Mouse (Mus musculus): ENCODE measurements at regions not wholly inside any gene's neighbourhood (a gene's known extent, or its start where the extent isn't known, plus 50 kb on each side); places are given as distances from the start of the nearest gene placed in this dataset.

DNA sequence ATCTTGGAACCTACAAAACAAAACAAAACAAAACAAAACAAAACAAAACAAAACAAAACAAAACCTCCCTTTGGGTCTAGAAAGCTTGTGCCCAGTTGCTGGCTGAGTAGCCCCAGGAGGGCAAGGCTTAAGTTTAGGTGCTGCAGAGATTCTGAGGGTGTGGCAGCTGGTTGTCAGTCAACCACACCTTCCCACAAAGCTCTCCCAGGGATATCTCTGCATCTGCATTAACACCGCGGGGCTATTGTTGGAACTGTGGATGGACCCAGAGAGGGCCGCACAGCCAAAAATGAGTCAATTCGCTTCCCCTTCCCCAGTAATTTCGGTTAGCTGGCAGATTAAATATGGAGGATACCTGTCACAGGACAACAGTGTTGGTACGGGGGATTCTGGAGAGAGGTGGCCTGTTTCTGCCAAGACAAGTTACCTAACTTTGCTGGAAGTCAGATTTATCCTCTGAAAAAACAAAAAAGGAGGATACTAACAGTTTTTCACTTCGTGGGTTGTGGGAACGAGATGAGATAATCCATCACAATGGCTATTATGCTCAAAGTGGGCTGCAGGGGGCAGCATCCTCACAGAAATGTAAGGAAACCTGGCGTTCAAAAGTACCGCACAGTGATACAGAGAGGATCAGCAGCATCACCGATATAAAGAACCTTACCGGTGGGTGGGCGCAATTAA is 96.7 kb downstream of the 1500009L16Rik start:
- H3K4me1 ChIP-seq (ENCODE audit: control insufficient read depth, insufficient read depth, insufficient read length, low read length), result no peaks in the 10 kb centered on the region
- H3K4me3 ChIP-seq (ENCODE audit: insufficient read depth, low read depth, low read length), result no peak overlapping the region
- no peak overlapping the region for H3K27ac ChIP-seq (replicated peaks; ENCODE audit: low read depth, low read length)

DNA sequence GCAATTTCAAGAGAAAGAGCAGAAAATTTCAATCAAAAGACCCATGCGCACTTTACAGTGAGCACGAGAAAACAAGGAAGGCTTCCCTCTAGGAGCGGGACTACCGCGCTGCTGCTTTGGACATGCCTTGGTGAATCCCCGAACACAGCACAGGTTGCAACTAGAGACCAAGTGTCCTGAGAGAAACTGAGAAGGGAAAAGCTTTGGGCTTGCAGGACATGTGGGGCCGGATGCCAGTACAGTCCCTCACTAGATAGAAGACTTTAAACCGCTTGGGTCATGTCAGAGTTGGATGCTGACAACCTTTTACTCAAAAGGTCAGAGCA is 97.2 kb downstream of the 1500009L16Rik start:
- Histone ChIP-seq H3K27ac (replicated peaks; ENCODE audit: low read depth, low read length) (no peak overlapping the region), H3K4me3 (ENCODE audit: insufficient read depth, low read depth, low read length) (no peak overlapping the region), H3K4me1 (ENCODE audit: control insufficient read depth, insufficient read depth, insufficient read length, low read length) (no peaks in the 10 kb centered on the region)

DNA sequence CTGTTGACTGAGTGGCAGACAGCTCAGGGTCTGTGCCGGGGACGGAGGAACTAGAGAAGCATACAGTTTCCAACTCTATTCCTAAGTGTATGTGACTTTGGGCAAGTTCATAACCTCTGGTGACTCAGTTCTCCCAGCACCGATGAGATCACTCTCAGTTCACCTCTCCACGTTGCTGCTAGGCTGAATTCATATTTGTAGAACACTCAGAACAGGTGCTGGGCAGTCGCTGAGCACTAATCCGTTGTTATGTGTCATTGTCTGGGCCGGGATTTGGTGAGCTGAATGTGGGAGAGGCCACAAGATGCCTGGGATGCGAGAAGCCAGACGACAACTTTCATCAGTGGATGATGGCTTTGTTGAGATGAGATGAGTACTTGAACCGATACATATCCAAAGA is 98.4 kb downstream of the 1500009L16Rik start:
- Histone ChIP-seq H3K27ac (replicated peaks; ENCODE audit: low read depth, low read length) (no peak overlapping the region), H3K4me3 (ENCODE audit: insufficient read depth, low read depth, low read length) (no peak overlapping the region)

DNA sequence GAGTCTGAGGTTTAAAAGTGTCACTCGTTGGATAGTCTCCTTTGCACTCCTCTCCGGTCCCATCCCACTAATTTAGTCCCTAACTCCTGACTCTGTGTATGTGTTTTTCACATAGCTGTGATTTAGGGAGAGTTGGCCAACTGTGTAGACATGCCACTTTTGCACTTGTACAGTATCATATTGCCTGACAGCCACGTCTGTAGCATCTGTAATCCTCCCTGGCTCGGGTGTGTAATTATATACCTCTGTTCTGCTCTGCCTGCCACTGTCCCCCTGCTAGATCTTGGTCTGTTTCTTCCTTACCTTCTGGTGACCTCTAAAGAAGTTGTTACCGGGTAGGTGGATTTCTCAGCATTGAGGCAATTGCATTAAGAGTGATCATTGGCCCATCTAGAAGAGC is 103.4 kb downstream of the 1500009L16Rik start:
- H3K27ac ChIP-seq (replicated peaks; ENCODE audit: low read depth, low read length), result no peak overlapping the region
- no peaks in the 10 kb centered on the region for H3K4me1 ChIP-seq (ENCODE audit: control insufficient read depth, insufficient read depth, insufficient read length, low read length)
- H3K4me3 ChIP-seq (ENCODE audit: insufficient read depth, low read depth, low read length), result no peak overlapping the region

More for the DNA sequence above, 98.4 kb downstream of the 1500009L16Rik start:
- no peaks in the 10 kb centered on the region for H3K4me1 ChIP-seq (ENCODE audit: control insufficient read depth, insufficient read depth, insufficient read length, low read length)

DNA sequence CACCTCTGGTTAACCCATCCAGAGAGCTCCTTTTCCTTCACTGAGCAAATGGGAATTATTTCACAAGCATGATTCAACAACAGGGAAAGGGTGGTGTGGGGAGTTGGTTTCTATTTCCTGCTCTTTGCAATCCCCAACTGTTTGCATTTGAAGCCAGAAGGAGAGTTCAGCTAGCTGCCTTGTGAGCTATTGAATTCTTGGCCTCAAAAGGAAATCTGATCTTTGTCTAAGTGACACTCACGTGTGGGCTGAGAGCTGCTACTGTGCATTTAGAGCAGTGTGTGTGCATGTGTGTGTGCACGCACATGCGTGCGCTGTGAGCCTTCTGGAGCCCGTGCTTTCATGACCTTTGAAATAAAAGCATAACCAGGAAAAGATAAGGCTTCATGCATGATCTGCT is 113.7 kb downstream of the 1500009L16Rik start:
- no peak overlapping the region for H3K27ac ChIP-seq (replicated peaks; ENCODE audit: low read depth, low read length)
- 0 out of 2 replicates have a peak, but pooled peaks cover 2% of the 10 kb centered on the region for H3K4me1 ChIP-seq (ENCODE audit: control insufficient read depth, insufficient read depth, insufficient read length, low read length)
- H3K4me3 ChIP-seq (ENCODE audit: insufficient read depth, low read depth, low read length), result no peak overlapping the region

DNA sequence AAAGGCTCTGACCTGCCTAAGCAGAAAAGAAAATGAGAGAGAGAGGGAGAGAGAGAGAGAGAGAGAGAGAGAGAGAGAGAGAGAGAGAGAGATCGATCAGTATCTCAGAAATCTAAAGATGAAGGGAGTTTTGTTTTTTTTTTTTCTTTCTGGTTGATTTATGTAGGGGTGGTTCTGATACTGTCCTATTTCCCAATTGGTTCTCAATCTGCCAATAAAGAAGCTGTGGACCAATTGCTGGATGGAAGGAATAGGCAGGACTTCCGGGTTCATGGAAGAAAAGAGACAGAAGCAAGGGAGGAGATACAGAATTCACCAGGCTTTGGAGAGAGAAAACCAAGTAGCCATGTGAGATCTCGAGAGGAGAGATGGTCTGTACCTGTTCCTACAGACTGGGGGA is 117.6 kb downstream of the 1500009L16Rik start:
- no peak overlapping the region for H3K4me3 ChIP-seq (ENCODE audit: insufficient read depth, low read depth, low read length)

DNA sequence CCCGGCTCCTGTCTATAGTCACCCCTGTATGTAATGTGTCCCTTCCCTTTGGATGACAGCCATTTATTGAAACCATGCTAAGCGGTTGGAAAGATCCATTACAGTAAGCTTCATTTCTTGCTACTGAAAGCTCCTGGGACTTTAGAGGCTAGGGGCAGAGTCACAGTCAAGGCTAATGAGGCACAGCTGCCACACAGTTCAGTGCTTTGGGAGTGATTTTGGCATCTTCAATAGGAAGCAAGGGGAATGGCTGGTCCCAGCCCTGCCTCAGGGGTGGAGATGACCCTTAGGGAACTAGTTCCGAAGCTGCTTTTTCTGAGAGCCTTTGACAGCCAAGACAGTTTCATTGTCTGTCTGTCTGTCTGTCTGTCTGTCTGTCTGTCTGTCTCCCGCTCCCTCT is 128.2 kb downstream of the 1500009L16Rik start:
- H3K4me3 ChIP-seq (ENCODE audit: insufficient read depth, low read depth, low read length), result no peak overlapping the region
- 0 out of 2 replicates have a peak, but pooled peaks cover 3% of the 10 kb centered on the region for H3K4me1 ChIP-seq (ENCODE audit: control insufficient read depth, insufficient read depth, insufficient read length, low read length)
- no peak overlapping the region for H3K27ac ChIP-seq (replicated peaks; ENCODE audit: low read depth, low read length)

More for the DNA sequence above, 117.6 kb downstream of the 1500009L16Rik start:
- H3K4me1 ChIP-seq (ENCODE audit: control insufficient read depth, insufficient read depth, insufficient read length, low read length), result 0 out of 2 replicates have a peak, but pooled peaks cover 2% of the 10 kb centered on the region
- H3K27ac ChIP-seq (replicated peaks; ENCODE audit: low read depth, low read length), result no peak overlapping the region

DNA sequence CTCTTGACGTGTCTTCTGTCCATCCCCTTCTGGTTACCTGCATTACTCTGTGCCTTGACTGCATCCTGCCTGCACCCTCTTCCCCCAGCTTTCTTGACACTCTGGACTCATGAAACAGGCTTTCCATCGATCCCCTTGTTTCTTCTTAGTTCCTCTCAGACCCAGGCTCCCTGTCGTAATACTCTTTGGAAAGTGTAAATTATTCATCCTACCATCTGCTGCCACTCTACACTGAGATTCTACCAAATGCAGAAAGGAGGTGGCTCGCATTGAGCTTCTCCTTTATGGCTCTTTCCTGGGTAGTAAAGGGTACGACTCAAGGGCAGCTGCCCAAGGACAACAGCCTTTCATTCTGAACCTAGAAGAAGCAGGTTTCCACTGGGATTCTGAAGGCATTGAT is 129.5 kb downstream of the 1500009L16Rik start:
- Histone ChIP-seq H3K27ac (replicated peaks; ENCODE audit: low read depth, low read length) (no peak overlapping the region), H3K4me3 (ENCODE audit: insufficient read depth, low read depth, low read length) (no peak overlapping the region), H3K4me1 (ENCODE audit: control insufficient read depth, insufficient read depth, insufficient read length, low read length) (0 out of 2 replicates have a peak, but pooled peaks cover 5% of the 10 kb centered on the region)

DNA sequence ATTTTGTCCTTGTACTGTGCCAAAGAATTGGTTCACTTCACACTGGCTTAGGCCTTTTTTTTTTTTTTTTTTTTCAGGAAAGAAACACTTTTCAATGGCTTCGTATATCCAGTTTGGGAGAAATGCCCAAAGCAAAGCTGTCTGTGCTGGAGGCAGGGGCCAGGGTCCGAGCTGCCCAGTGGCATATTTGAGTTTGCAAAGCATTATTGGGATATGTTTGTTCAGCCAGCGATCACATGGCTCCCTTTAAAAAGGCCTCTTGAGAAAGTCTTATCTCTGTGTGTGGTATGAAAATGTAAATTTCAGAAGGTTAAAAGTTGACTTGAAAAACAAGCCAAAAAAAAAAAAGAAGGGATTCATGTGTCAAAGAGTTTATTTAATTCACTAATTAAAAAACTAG is 130.1 kb downstream of the 1500009L16Rik start:
- Histone ChIP-seq H3K4me1 (ENCODE audit: control insufficient read depth, insufficient read depth, insufficient read length, low read length) (0 out of 2 replicates have a peak, but pooled peaks cover 5% of the 10 kb centered on the region), H3K27ac (replicated peaks; ENCODE audit: low read depth, low read length) (no peak overlapping the region), H3K4me3 (ENCODE audit: insufficient read depth, low read depth, low read length) (no peak overlapping the region)

DNA sequence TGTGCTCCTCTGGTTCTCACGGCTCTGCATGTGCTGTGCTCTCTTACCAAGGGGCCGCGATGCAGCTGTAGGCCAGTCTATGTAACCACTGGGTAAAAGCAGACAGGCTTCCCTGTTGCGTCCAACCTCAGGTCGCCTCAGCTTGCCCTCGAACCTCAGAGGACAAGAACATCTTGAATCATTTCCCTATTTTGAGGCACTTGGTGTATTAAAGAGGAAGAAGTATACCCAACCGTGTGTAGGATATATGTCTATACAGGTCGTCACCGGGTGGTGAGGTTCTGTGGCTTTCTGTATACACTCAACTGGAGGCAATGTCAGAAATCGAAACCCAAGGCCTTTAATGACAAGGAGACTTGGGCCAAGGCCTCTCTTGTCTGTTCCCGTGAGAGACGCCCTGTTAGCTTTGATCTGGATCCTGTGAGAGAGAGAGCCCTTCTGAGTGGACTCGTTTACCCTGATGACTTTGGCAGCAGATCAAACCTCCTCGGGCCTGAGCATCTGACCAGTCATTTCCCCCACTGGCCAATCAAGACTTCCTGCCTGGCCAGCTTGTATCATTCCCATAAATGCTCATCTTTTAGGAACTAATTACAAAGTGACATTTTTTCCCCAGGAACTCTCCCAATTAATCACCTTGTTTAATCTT is 135.3 kb downstream of the 1500009L16Rik start:
- H3K4me3 ChIP-seq (ENCODE audit: insufficient read depth, low read depth, low read length), result no peak overlapping the region
- H3K4me1 ChIP-seq (ENCODE audit: control insufficient read depth, insufficient read depth, insufficient read length, low read length), result peaks cover 16% of the 10 kb centered on the region; the same call in 1 of the 2 replicates
- H3K27ac ChIP-seq (replicated peaks; ENCODE audit: low read depth, low read length), result peak overlapping the region; percentile 62; the same call in 1 of the 2 replicates

DNA sequence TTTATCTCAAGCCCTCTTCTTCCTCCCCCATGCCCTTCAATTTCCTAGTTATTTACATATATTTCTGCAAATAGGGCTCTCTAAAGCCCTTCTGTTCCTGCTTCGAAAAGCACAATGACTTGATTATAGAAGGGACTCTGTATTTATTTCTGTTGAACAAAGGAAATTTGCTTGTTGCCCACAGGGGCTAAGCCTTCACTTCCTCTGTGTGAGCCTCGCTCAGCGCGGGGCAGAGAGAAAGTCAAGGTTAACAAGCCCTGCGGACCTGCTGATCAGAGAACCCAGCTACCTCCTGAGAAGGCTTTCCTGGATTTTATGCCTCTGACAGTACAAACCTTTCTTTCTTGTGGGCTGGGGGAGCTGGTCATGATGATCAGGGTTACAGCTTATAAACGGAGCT is 136.0 kb downstream of the 1500009L16Rik start:
- H3K27ac ChIP-seq (replicated peaks; ENCODE audit: low read depth, low read length), result peak overlapping the region; percentile 62
- H3K4me3 ChIP-seq (ENCODE audit: insufficient read depth, low read depth, low read length), result no peak overlapping the region
- peaks cover 16% of the 10 kb centered on the region; the same call in 1 of the 2 replicates for H3K4me1 ChIP-seq (ENCODE audit: control insufficient read depth, insufficient read depth, insufficient read length, low read length)

DNA sequence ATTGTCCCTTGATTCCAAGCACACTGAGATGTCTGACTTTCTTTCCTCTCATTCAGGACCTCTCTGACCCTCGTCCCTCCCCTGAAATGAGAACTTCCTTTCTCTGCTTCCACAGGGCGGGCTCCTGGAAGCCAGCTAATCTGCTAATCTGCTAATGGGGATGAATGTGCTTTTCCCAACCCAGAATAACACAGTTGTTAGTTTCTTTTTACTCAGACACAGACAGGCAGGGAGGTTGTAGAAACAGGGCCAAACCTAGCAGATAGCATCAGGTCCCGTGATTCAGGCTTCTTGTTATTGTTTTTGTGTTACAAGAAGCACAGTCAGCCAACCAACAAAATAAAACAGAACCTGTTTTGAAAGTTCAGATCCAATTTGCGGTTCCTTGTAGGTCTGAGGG is 137.0 kb downstream of the 1500009L16Rik start:
- Histone ChIP-seq H3K27ac (replicated peaks; ENCODE audit: low read depth, low read length) (peak overlapping the region; percentile 65), H3K4me1 (ENCODE audit: control insufficient read depth, insufficient read depth, insufficient read length, low read length) (peaks cover 16% of the 10 kb centered on the region; the same call in 1 of the 2 replicates), H3K4me3 (ENCODE audit: insufficient read depth, low read depth, low read length) (no peak overlapping the region)

DNA sequence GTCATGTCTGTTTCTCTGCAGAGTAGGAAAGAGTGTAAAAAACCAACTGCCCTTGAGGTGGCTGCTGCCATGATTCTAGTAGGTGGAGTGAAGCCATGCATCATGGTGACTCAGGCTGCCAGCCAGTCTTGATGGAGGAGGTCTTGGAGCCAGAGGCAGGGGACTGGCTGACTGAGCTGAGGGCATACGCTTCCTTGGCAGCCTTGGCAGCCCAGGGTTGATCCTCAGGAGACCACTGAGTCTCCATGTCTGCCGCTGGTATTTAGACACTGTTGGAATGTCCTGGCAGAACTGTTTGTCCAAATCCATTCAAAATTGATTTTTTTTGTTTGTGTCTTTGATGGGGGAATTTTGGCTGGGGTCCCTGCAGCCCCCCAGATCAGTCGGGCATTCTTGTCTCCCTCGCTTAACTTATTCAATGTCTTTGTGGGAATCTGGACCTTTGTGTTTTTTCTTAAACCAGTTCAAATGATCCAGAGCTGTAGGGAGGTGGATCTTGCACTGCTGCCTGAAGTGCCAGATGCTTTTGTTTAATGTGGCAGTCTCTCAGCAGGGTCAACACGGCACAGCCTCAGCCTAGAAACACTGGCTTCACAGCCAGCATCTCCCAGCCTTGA is 139.0 kb downstream of the 1500009L16Rik start:
- Histone ChIP-seq H3K4me1 (ENCODE audit: control insufficient read depth, insufficient read depth, insufficient read length, low read length) (peaks cover 18% of the 10 kb centered on the region; the same call in 1 of the 2 replicates), H3K27ac (replicated peaks; ENCODE audit: low read depth, low read length) (no peak overlapping the region), H3K4me3 (ENCODE audit: insufficient read depth, low read depth, low read length) (no peak overlapping the region)

DNA sequence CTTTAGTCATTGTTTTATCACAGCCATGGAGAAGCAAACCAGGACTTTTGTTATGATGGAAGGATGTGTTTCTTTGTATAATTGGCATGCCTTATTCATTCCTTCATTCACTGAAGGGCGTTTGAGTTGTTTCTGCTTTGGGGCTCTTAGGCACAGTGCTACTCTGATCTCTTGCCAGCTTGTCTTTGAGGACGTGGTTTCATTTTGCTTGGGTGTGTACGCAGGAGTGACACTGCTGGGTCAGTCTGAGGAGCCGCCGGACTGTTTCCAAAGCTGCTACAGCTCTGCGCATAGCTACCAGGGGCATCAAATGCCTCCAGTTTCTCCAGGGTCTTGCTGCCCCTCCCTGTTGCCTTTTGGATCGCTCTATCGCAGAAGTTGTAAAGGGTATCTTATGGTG is 141.9 kb downstream of the 1500009L16Rik start:
- H3K4me1 ChIP-seq (ENCODE audit: control insufficient read depth, insufficient read depth, insufficient read length, low read length), result peaks cover 21% of the 10 kb centered on the region; the same call in 1 of the 2 replicates
- H3K4me3 ChIP-seq (ENCODE audit: insufficient read depth, low read depth, low read length), result no peak overlapping the region
- no peak overlapping the region for H3K27ac ChIP-seq (replicated peaks; ENCODE audit: low read depth, low read length)

DNA sequence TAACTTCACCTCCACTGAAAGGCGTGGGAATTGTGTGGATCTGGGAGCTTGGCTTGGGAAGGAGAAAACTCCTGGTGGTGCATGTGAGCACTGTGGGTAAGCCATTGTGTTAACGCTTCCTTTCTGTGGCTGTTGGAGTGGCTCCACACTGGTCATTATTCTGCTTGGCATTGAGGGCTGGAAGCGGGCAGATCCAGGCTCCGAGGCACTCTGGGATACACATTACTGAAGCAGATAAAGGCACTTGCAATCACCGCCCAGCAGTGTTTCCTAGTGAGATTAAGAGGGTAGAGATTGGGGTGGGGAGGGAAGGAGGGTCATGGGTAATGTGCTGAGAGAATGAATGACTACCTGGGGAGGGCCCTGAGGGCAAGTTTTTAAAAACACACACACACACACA is 143.3 kb downstream of the 1500009L16Rik start:
- Histone ChIP-seq H3K4me3 (ENCODE audit: insufficient read depth, low read depth, low read length) (no peak overlapping the region), H3K27ac (replicated peaks; ENCODE audit: low read depth, low read length) (no peak overlapping the region), H3K4me1 (ENCODE audit: control insufficient read depth, insufficient read depth, insufficient read length, low read length) (peaks cover 28% of the 10 kb centered on the region; the same call in 1 of the 2 replicates)

Data from brown adipose tissue, adult 24 weeks (tissue).